Mouse (Mus musculus): ENCODE results near the gene Ddx3y.

The Ddx3y gene

GRCm38 (mm10) chrY:1286171-1286795 lies at the start of gene Ddx3y:
Gene Ddx3y (minus strand): TSS chrY:1286629.
- DNase-seq (ENCODE audit: low read depth in 2 of 2, low spot score in 2 of 2): peak in 1 of 2 experiments; percentile 68

- no peak for DNase-seq (ENCODE audit: low read depth in 2 of 2, low spot score in 2 of 2)
Measured at GRCm38 (mm10) chrY:1293708-1294107, 7.3 kb upstream of the Ddx3y start.

- DNase-seq (ENCODE audit: low read depth in 2 of 2, low spot score in 2 of 2): peak in 1 of 2 experiments; percentile 7
Measured at GRCm38 (mm10) chrY:1285735-1286134, 694 bp downstream of the Ddx3y start.

- no peak for DNase-seq (ENCODE audit: low read depth in 2 of 2, low spot score in 2 of 2)
Measured at GRCm38 (mm10) chrY:1246117-1246516, 40.3 kb downstream of the Ddx3y start.

GRCm38 (mm10) chrY:1245426-1245863 lies 41.0 kb downstream of the Ddx3y start, which contains the start of gene Uty:
Gene Uty (minus strand): TSS chrY:1245759.
- peak in 1 of 2 experiments; percentile 65 for DNase-seq (ENCODE audit: low read depth in 2 of 2, low spot score in 2 of 2)

GRCm38 (mm10) chrY:1244940-1245339 lies 41.5 kb downstream of the Ddx3y start:
- DNase-seq (ENCODE audit: low read depth in 2 of 2, low spot score in 2 of 2): peak in 1 of 2 experiments; percentile 0

- no peak for DNase-seq (ENCODE audit: low read depth in 2 of 2, low spot score in 2 of 2)
Measured at GRCm38 (mm10) chrY:1244421-1244820, 42.0 kb downstream of the Ddx3y start.

GRCm38 (mm10) chrY:1220001-1220400 lies 66.4 kb downstream of the Ddx3y start:
- no peak for DNase-seq (ENCODE audit: low read depth in 2 of 2, low spot score in 2 of 2)

All from CD8-positive naive resting alpha-beta T cell, adult 2 months (primary cell).